Mouse (Mus musculus): ENCODE results near the gene Mfsd12.

DNA sequence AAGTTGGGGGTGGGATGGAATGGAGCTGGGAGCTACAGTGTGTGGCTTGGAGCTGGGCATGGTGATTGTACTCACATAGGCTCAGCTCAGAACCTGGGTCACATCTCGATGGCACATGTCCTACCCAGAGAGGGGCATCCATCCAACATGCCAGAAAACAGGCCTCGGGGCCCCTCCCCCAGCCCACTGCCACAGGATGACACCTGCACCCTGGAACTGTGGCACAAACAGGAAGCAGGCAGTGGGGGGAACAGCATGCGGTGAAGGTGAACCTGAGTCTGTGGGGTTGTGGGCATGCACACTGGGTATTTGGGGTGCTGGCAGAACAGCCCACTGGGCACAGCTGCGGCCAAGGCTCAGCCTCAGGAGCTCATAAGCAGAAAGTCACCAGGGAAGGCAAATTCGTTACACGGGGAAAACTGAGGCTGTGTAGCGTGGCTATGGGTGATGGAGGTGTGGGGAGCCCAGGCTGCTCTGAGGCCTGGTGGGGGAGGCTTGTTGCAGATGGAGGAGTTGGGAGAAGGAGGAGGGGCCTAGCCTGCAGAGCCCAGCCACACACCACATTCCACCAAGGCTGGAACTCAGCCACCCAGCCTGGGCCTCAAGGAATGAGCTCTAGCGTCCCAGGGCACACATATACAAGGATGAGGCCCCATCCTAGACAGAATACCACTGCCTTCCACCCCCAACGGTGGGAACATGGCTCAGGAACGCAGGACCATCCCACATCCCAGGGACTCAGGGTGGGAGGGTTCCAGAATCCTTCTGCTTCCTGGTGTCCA lies 27.9 kb upstream of the Mfsd12 start:
- TF ChIP-seq CTCF (IDR thresholded peaks at IDR 0.05; ENCODE audit: control insufficient read depth, insufficient read depth, insufficient read length) (no peak), MAX (IDR thresholded peaks at IDR 0.05) (no peak), CEBPB (IDR thresholded peaks at IDR 0.05; ENCODE audit: low read depth) (no peak), USF1 (IDR thresholded peaks at IDR 0.05; ENCODE audit: low read depth) (no peak), MYOG (IDR thresholded peaks at IDR 0.05; ENCODE audit: control insufficient read depth, extremely low read depth, insufficient read length) (no peak), FOSL1 (IDR thresholded peaks at IDR 0.05; ENCODE audit: insufficient read depth, low read length, poor library complexity, severe bottlenecking) (no peak)

Measured in C2C12 (cell line).